Mouse (Mus musculus) gastrocnemius, adult 18-20 months (tissue): ENCODE data around the gene Spag7. TPM values are rescaled to one million over a fixed set of nuclear protein-coding genes. Genes with fewer than 3 reads are reported as not detected.

Experiments used
- DNase-seq: peaks from one replicate; pipeline ENCODE4 v3.0.0; 2021; ENCODE audit warnings: low spot score
- total RNA-seq, 2 experiments: library from RNA; stranded (reverse); gene quantifications; 2 replicates each; pipeline ENCODE4 v1.2.3; 2021

Spag7 gene
- total RNA-seq, 2 experiments from 2014 or later: 83.4 to 103 TPM

DNA sequence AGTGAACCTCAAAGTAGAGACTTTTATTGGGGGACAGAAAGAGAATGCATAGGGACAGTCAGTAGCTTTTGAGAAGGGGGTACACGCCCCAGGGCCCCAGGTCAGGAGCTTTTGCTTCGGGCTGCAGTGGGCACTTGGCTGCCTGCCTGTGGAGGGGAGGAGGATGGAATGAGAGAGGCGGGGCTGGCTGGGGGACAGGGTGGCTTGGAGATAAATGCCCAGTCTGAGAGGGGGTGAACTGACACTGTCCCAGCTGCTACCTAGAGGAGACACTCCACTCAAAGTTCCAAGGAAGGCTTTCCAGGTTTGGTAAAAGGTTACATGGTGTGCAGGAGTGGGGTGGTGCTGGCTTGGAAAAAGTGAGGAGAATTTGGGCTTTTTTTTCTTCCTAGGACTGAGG is 12.3 kb downstream of the Spag7 start, which contains the start of gene Eno3:
Gene Eno3, plus strand, starts transcription at position 239 of the 400 bp plus-strand sequence.
- DNase-seq: peak; percentile 80

GRCm38 (mm10) chr11:70656456-70656927 is 12.7 kb downstream of the Spag7 start:
- DNase-seq: peak; percentile 89

DNA sequence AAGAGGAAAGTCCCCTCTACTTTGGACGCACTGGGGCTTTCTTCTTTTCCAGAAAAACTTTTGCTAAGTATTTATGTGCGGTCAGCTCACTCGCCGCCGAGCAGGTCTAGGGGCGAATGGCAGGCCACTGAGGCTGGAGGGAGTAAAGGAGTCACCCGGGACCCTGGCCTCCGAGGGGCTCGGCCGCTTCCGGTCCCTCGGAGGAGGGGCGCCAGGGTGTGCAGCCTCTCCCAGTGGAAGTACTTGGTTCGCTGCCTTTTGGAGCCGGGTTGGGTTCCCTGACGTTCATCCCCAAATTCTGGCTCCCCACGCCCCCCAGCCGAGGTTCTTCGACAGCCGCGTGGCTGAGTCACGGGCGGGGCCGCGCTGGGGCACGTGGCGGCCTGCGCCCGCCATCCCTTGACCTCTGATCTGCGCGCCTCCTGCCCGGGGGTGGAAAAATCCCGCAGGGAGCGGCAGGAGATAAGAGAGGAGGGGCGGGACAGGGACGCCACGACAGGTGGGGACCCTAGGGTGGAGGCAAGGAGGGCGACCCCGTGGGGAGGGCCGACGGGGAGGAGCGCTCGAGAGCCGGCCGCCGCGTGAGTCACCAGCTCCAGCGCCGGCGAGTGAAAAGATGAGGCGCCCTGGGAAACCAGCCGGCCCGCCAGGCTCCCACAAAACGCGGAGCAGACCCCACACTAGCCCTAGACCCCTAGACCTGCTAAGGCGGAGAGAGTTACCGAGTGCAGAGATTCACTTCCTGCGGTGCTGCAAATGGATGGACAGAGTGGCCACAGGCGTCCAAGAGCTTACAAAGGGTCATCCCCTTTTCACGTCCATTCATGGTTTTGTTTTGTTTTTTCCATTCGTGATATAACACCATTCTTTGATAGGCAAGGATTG is 13.4 kb downstream of the Spag7 start:
- peak; percentile 70 for DNase-seq

DNA sequence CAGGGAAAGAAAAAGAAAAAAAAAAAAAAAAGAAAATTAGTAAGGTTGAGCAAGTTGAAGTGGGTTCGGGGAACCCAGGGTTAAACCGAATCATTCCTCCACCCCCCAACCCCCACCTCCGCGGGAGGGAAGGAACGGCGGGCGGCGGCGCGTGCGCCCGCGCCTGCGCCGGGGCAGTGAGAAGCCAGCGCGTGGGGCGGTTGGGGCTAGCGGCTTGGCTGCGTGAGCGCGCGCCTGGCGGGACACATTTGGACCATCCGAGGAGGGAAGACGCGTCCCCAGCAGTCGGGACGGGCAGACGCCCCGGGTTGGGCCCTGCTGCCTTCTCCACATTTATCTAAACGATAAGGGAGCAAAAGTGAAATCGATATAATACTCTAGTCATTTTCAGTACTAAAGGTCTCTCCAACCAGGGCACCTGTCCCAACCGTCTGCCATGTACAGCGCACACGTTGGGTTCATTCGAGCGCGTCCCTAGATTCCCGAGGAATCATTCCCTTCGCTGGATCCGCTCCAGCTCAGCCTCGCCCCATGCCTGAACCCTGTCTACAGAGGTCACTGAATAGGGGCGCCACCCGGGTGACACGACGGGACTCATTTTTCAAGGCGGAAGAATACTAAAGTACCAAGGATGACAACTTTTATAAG is 14.2 kb downstream of the Spag7 start:
- peak; percentile 79 for DNase-seq

DNA sequence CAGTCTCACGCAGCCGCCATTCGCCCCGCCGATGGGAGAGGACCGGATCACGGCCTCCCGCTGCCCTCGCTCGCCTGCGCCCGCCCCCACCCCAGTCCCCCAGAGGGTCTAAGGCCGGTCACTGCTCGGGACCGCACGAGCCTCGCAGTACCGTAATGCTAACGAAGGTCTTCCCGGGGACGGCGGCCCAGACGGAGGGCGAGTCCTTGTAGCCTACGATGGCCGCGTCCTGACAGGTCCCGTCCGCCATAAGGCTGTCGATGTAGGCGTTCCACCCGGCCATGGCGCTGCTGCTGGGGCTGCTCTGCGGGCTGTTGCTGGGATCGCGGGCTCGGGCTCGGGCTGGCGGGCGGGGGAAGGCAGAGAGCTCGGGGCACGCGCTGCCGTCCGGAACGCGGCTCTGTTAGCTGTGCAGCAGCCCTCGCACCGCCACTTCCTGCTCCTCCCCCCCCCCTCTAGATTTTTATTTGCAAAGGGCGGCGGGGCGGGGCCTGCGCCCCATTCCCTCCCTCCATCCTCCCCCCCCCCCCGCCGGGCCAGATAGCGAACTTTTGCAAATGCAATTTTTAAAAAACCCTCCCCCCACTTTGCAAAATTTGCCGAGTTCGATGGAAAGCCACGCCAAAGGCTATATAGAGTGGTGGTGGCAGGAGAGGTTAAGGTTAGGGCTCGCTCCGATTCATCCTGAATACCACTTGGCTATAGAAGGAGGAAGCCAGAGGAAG is 14.9 kb downstream of the Spag7 start, which contains the start of gene Pfn1:
Gene Pfn1, minus strand, starts transcription at position 447 of the 725 bp plus-strand sequence.
- DNase-seq: peak; percentile 52

GRCm38 (mm10) chr11:70653345-70654197 is 15.6 kb downstream of the Spag7 start:
- DNase-seq: no peak

- no peak for DNase-seq
These were observed 16.3 kb downstream of the Spag7 start for GRCm38 (mm10) chr11:70652884-70653344.

DNA sequence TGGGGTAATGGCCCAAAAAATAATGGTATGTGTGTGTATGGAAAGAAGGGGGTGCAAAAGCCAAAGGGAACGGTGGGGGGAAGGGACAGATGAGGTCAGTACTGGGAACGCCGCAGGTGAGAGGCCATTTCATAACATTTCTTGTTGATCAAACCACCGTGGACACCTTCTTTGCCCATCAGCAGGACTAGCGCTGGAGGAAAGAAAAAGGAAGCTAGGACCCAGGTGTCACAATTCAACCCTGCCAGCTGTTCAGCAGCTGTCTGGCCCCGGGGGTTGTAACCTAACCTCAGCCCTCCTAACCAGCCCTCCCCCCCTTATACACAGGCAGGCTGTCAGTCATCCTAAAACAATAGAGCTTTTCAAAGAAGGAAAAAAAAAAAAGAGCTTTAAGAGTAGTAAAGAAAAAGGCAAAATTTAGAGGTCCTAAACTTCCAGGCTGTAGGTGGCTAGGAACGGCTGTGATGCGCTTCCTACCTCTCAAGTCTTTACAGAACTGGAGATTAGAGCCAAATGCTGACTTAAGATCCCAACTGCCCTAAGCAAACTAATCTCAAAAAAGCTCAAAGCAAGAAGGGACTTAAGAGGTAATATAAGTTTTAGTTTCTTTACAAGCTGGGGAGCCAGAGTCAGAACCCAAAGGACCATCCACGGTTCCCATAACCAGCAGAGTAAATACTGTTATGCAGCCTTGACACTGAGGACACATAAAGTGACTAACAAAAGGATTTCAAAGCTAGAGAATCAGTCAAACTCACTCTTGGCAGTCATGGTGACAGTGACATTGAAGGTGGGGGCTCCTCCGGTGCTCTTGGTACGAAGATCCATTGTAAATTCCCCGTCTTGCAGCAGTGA is 17.0 kb downstream of the Spag7 start:
- no peak for DNase-seq

DNA sequence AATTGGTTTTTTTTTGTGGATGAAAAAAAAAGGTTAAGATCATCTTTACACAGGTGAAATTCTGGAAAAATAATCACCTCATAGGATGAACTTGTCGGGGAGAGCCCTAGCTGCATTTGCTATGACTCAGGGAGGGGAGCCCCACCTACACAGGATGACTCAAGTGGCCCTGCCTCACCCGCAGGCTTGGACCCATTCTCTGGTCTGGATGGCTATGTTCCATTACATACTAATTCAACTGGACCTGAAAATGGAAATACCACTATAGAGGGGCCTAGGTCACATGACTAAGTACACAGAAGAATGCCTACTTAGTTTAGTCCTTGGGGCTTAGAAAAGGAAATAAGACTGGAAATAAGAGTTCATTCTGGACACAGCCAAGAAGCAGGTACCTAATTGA is 17.8 kb downstream of the Spag7 start:
- DNase-seq: no peak

GRCm38 (mm10) chr11:70650322-70651175 is 18.7 kb downstream of the Spag7 start:
- no peak for DNase-seq

DNA sequence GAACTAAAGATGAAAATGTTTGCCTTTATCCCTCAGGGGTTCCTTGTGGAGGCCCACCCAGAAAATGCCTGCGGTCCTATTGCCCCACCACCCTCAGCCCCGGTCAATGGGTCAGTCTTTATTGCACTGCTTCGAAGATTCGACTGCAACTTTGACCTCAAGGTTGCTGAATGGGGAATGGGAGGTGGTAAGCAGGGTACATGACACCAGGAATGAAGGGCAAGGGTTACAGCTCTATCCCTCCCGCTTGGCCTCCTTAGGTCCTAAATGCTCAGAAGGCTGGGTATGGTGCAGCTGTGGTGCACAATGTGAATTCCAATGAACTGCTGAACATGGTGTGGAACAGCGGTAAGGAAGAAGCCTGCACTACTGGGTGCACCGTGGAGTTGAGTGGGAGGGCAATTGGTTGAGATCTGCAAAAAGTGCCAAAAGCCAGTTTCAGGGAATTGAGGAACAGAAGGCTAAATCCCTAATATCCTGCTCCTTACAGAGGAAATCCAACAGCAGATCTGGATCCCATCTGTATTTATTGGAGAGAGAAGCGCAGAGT is 20.0 kb downstream of the Spag7 start:
- DNase-seq: no peak

- DNase-seq: no peak
These were observed 20.7 kb downstream of the Spag7 start for GRCm38 (mm10) chr11:70648512-70648911.

- DNase-seq: no peak
These were observed 21.3 kb downstream of the Spag7 start for GRCm38 (mm10) chr11:70647716-70648420.

GRCm38 (mm10) chr11:70646691-70647650 is 22.2 kb downstream of the Spag7 start, which contains the start of the genes Rnf167 and Slc25a11:
Gene Rnf167, plus strand, starts transcription at chr11:70647235.
Gene Slc25a11, minus strand, starts transcription at chr11:70647479.
- peak; percentile 97 for DNase-seq

DNA sequence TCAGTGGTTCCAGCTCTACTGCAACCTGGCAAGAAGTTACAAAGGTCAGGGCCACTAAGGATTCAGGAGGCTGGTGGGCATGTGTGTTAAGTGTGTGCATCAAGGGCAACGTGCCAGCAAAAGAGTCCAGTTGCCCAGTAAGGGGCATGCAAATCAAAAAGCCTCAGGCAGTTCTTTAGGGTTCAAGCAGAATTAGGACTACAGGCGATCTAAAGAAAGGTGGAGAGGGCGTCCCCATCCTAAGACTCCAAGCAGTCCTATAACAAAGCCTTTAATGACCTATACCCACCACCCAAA is 23.0 kb downstream of the Spag7 start:
- DNase-seq: no peak

GRCm38 (mm10) chr11:70645461-70646258 is 23.6 kb downstream of the Spag7 start:
- DNase-seq: no peak
